Mouse (Mus musculus): ENCODE data around the gene 9130230L23Rik. TPM values are rescaled to one million over a fixed set of nuclear protein-coding genes. Genes with fewer than 3 reads are reported as not detected.

9130230L23Rik gene
- polyA plus RNA-seq, 1 experiment from 2014 or later, result 0.33 TPM

GRCm38 (mm10) chr5:65958597-65958996 lies 45.5 kb downstream of the 9130230L23Rik start:
- no peak overlapping the region for H3K9ac ChIP-seq (ENCODE audit: low read depth, low read length)
- ATAC-seq (replicated peaks; ENCODE audit: low FRiP score, low read depth) (no peak), DNase-seq (ENCODE audit: low spot score) (peak; percentile 77)
- 0 out of 2 replicates have a peak, but pooled peaks cover 2% of the 10 kb centered on the region for H3K4me1 ChIP-seq (replicated peaks; ENCODE audit: insufficient read depth, low read length)
- no peaks in the 10 kb centered on the region for H3K27me3 ChIP-seq (ENCODE audit: insufficient read depth, low read length)
- no peak overlapping the region for H3K27ac ChIP-seq
- no peak overlapping the region for H3K4me2 ChIP-seq (ENCODE audit: low read length)
- peak; percentile 79 for TF ChIP-seq CTCF (IDR thresholded peaks at IDR 0.05; ENCODE audit: low read depth)
- H3K4me3 ChIP-seq (replicated peaks; ENCODE audit: low read depth, low read length), result no peak overlapping the region
- H3K36me3 ChIP-seq (ENCODE audit: insufficient read depth, low read length), result no peaks in the 10 kb centered on the region
- H3K9me3 ChIP-seq (replicated peaks; ENCODE audit: low read length), result no peaks in the 10 kb centered on the region
- WGBS, result 1% methylated on average over 4 of the region's 4 CpGs

DNA sequence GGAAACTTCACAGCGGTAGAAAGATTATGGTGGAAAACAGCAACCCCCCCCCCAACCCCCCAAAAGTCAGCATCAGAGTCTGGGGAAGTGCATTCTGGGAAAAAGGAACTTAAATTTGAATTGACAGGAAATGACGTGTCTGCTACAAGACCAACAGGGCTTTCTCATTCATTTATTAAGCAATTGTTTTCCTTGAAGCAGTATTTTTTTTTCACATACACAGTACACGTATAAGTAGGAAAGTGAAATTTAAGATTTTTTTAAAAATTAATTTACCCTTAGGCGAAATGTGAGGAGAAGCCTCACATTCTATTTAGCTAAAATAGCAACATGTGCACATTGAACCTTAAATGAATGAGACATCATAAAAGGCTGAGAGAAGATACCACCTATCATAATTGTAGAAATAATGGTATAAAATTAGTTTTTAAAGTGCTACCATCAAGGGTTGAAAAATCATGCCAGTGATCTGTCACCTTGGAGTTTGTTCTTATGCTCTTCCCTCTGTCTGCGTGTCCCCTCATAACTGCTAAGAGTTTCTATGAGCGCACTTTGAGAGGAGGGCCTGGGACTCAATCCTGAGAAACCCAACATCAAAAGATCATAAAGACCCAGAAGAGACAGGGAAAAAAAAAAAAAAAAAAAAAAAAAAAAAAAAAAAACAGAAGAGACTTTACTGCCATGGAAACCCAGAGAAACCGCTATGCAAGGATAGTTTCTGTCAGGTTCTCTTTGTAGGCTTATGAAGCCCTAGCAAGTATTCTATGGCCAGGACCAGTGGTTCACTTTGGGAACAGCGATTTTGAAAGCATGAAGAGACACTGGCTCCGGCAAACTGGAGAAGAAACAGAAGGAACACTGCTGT lies 47.7 kb downstream of the 9130230L23Rik start:
- Histone ChIP-seq H3K9me3 (replicated peaks; ENCODE audit: low read length) (no peaks in the 10 kb centered on the region), H3K27ac (no peak overlapping the region), H3K4me2 (ENCODE audit: low read length) (peak overlapping the region; percentile 50), H3K36me3 (ENCODE audit: insufficient read depth, low read length) (no peaks in the 10 kb centered on the region), H3K4me3 (replicated peaks; ENCODE audit: low read depth, low read length) (peak overlapping the region; percentile 21; the same call in 1 of the 2 replicates), H3K4me1 (replicated peaks; ENCODE audit: insufficient read depth, low read length) (0 out of 2 replicates have a peak, but pooled peaks cover 2% of the 10 kb centered on the region), H3K27me3 (ENCODE audit: insufficient read depth, low read length) (no peaks in the 10 kb centered on the region), H3K9ac (ENCODE audit: low read depth, low read length) (peak overlapping the region; percentile 37; the same call in 1 of the 2 replicates)
- TF ChIP-seq CTCF (IDR thresholded peaks at IDR 0.05; ENCODE audit: low read depth), result no peak
- DNase-seq (ENCODE audit: low spot score) (no peak), ATAC-seq (replicated peaks; ENCODE audit: low FRiP score, low read depth) (no peak)
- WGBS, result 78% methylated on average over 9 of the region's 9 CpGs

DNA sequence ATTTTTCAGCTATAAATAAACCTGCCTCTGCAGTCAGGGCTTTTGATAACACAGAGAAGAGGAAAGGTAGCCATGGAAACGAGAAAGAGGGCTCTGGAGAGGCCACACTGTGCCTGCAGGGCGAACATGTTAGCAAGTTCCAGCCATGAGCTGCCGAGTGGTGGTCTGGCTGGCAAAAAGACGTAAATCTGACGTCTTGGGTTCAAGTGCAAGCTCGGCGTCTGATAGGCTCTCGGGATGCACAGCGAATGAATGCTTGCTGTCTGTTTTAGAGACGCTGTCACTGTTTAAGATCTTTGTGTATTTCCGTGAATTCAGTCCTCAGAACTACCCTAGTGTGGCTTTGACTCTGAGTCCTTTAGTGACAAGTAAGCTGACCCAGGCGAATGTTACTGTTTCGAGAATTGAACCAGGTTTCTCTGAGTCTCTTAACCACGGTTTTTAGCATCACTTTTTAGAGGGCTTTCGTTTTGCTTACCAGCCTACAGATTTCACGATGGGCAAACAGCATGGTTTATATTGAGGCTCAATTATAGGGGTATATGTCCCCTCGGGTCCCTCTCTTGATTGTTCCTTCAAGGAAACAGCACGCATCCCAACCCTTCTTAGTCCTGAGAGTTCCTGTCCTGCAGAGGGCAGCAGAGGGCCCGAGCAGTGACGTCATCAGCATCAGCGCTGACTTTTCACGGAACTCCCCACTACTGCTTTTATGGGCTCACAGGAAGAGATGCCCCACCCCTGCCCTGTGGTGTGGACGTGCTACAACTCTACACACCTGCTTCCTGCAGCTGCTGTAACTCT lies 48.5 kb downstream of the 9130230L23Rik start:
- H3K36me3 ChIP-seq (ENCODE audit: insufficient read depth, low read length), result no peaks in the 10 kb centered on the region
- 0 out of 2 replicates have a peak, but pooled peaks cover 2% of the 10 kb centered on the region for H3K4me1 ChIP-seq (replicated peaks; ENCODE audit: insufficient read depth, low read length)
- H3K9me3 ChIP-seq (replicated peaks; ENCODE audit: low read length), result no peaks in the 10 kb centered on the region
- no peak overlapping the region for H3K27ac ChIP-seq
- H3K4me3 ChIP-seq (replicated peaks; ENCODE audit: low read depth, low read length), result peak overlapping the region; percentile 21; the same call in 1 of the 2 replicates
- WGBS, result 45% methylated on average over 23 of the region's 23 CpGs
- DNase-seq (ENCODE audit: low spot score) (peak; percentile 88), ATAC-seq (replicated peaks; ENCODE audit: low FRiP score, low read depth) (peak; percentile 45; the same call in 1 of the 2 replicates)
- H3K27me3 ChIP-seq (ENCODE audit: insufficient read depth, low read length), result no peaks in the 10 kb centered on the region
- peak overlapping the region; percentile 37; the same call in 1 of the 2 replicates for H3K9ac ChIP-seq (ENCODE audit: low read depth, low read length)
- peak overlapping the region; percentile 50 for H3K4me2 ChIP-seq (ENCODE audit: low read length)
- TF ChIP-seq CTCF (IDR thresholded peaks at IDR 0.05; ENCODE audit: low read depth), result peak; percentile 89

- Histone ChIP-seq H3K4me2 (ENCODE audit: low read length) (no peak overlapping the region), H3K9ac (ENCODE audit: low read depth, low read length) (no peak overlapping the region), H3K27me3 (ENCODE audit: insufficient read depth, low read length) (no peaks in the 10 kb centered on the region), H3K27ac (no peak overlapping the region), H3K9me3 (replicated peaks; ENCODE audit: low read length) (no peaks in the 10 kb centered on the region), H3K4me3 (replicated peaks; ENCODE audit: low read depth, low read length) (no peak overlapping the region), H3K4me1 (replicated peaks; ENCODE audit: insufficient read depth, low read length) (0 out of 2 replicates have a peak, but pooled peaks cover 2% of the 10 kb centered on the region), H3K36me3 (ENCODE audit: insufficient read depth, low read length) (no peaks in the 10 kb centered on the region)
- TF ChIP-seq CTCF (IDR thresholded peaks at IDR 0.05; ENCODE audit: low read depth), result no peak
- DNase-seq (ENCODE audit: low spot score) (no peak), ATAC-seq (replicated peaks; ENCODE audit: low FRiP score, low read depth) (no peak)
- 95% methylated on average over 16 of the region's 16 CpGs for WGBS
These were observed 49.7 kb downstream of the 9130230L23Rik start for GRCm38 (mm10) chr5:65954130-65955080.

DNA sequence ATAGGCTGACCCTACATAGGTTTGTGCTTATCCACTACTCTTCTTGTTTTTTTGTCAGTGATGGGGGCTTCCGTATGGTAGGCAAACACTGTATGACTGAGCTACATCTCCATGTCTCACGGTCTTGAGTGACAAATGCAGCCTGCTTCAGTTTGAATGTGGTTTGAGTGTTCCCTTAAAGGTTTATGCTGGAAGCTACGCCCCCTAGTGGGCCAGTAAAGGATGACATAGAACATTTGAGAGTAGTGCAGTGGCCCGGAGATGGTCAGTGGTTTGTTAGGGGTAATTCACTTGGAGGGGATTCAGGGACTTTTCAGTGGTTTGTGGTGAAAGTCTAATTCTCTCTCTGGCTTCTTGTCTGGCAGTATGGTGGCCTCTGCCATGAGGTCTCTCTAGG lies 52.6 kb downstream of the 9130230L23Rik start:
- WGBS, result 75% methylated on average over 4 of the region's 4 CpGs
- no peaks in the 10 kb centered on the region for H3K9me3 ChIP-seq (replicated peaks; ENCODE audit: low read length)
- peak; percentile 49 for TF ChIP-seq CTCF (IDR thresholded peaks at IDR 0.05; ENCODE audit: low read depth)
- no peak overlapping the region for H3K9ac ChIP-seq (ENCODE audit: low read depth, low read length)
- no peaks in the 10 kb centered on the region for H3K36me3 ChIP-seq (ENCODE audit: insufficient read depth, low read length)
- H3K27ac ChIP-seq, result no peak overlapping the region
- no peaks in the 10 kb centered on the region for H3K27me3 ChIP-seq (ENCODE audit: insufficient read depth, low read length)
- no peak overlapping the region for H3K4me3 ChIP-seq (replicated peaks; ENCODE audit: low read depth, low read length)
- 0 out of 2 replicates have a peak, but pooled peaks cover 2% of the 10 kb centered on the region for H3K4me1 ChIP-seq (replicated peaks; ENCODE audit: insufficient read depth, low read length)
- no peak for DNase-seq (ENCODE audit: low spot score)
- ATAC-seq (replicated peaks; ENCODE audit: low FRiP score, low read depth), result no peak
- H3K4me2 ChIP-seq (ENCODE audit: low read length), result no peak overlapping the region

Data from kidney, postnatal 0 days (tissue).